ENCODE assay signal across 8 mouse cellular contexts in genomic region chr2:51148454-51148853, GRCm38 (mm10). TPM values are rescaled to one million over a fixed set of nuclear protein-coding genes. Genes with fewer than 3 reads are reported as not detected.
DNase-seq lines count a peak whose midpoint lies in the region; ATAC-seq and TF ChIP-seq lines count a peak whose summit lies in the region.

No protein-coding gene starts in this region.

- peak overlapping the region; percentile 73 for H3K4me2 ChIP-seq in embryonic facial prominence, embryonic 12.5 days (replicated peaks)
- peak overlapping the region; percentile 80 for H3K4me2 ChIP-seq in heart, embryonic 14.5 days (ENCODE audit: low read length)

- peak overlapping the region; percentile 78 for H3K4me3 ChIP-seq in embryonic facial prominence, embryonic 12.5 days
- peak overlapping the region; percentile 71 to 79 for H3K4me3 ChIP-seq in heart, embryonic 14.5 days (ENCODE audit: control insufficient read depth in 1 of 2, insufficient read depth in 1 of 2, low read depth in 1 of 2, low read length in 2 of 2)
- H3K4me3 ChIP-seq in lung, adult 2 months (replicated peaks; ENCODE audit: extremely low read depth, low read depth, low read length) = peak overlapping the region; percentile 81

- H3K9me3 ChIP-seq in embryonic facial prominence, embryonic 12.5 days = no peaks in the 10 kb centered on the region
- H3K9me3 ChIP-seq in heart, embryonic 14.5 days (ENCODE audit: control insufficient read depth, low read length) = no peaks in the 10 kb centered on the region

- peak overlapping the region; percentile 93 for H3K9ac ChIP-seq in embryonic facial prominence, embryonic 12.5 days
- H3K9ac ChIP-seq in heart, embryonic 14.5 days (ENCODE audit: low read length) = peak overlapping the region; percentile 94

- WGBS in embryonic facial prominence, embryonic 12.5 days = under 1% methylated on average over 20 of the region's 20 CpGs
- WGBS in heart, embryonic 14.5 days = 0% methylated on average over 20 of the region's 20 CpGs
- under 1% methylated on average over 20 of the region's 20 CpGs for WGBS in lung, adult 2 months

- no peak for TF ChIP-seq POLR2A in lung, adult 2 months (IDR thresholded peaks at IDR 0.05; ENCODE audit: borderline replicate concordance, extremely low read depth, low read depth, low read length)

- TF ChIP-seq CTCF in lung, adult 2 months (IDR thresholded peaks at IDR 0.05; ENCODE audit: insufficient read depth, low read length) = no peak

- peak overlapping the region; percentile 95 for H3K27ac ChIP-seq in embryonic facial prominence, embryonic 12.5 days
- H3K27ac ChIP-seq in heart, embryonic 14.5 days (replicated peaks in 1 of 2; ENCODE audit: control insufficient read depth in 1 of 2, insufficient read depth in 1 of 2, low read depth in 2 of 2, low read length in 2 of 2) = peak overlapping the region; percentile 88 to 95

- ATAC-seq in embryonic facial prominence, embryonic 12.5 days (ENCODE audit: insufficient number of reproducible peaks, insufficient read depth, low FRiP score, low TSS enrichment) = no peak
- ATAC-seq in heart, embryonic 14.5 days (ENCODE audit: insufficient number of reproducible peaks, insufficient read depth, low FRiP score, low read depth) = no peak; the same call in 1 of the 2 replicates
- no peak for ATAC-seq in CD4-positive, CD25-positive, alpha-beta regulatory T cell, adult 4 months

- peak; percentile 14 for DNase-seq in B cell, adult 2 months
- peak; percentile 57 for DNase-seq in adipocyte (ENCODE audit: low spot score)
- DNase-seq in kidney, postnatal 10 days = peak; percentile 61
- peak; percentile 53 for DNase-seq in lung, adult 2 months
- peak; percentile 29 for DNase-seq in ovary, postnatal 14 days (ENCODE audit: low spot score)

- H3K4me1 ChIP-seq in embryonic facial prominence, embryonic 12.5 days = peaks cover 18% of the 10 kb centered on the region
- H3K4me1 ChIP-seq in heart, embryonic 14.5 days (ENCODE audit: control insufficient read depth in 2 of 2, insufficient read depth in 2 of 2, low read length in 2 of 2) = peaks cover 9 to 29% of the 10 kb centered on the region in 2 experiments
- peaks cover 4% of the 10 kb centered on the region; the same call in 1 of the 2 replicates for H3K4me1 ChIP-seq in lung, adult 2 months (ENCODE audit: control insufficient read depth, insufficient read depth, low read length)

- H3K27me3 ChIP-seq in embryonic facial prominence, embryonic 12.5 days = no peaks in the 10 kb centered on the region
- H3K27me3 ChIP-seq in heart, embryonic 14.5 days (ENCODE audit: control insufficient read depth, insufficient read depth, low read length) = peaks cover 19% of the 10 kb centered on the region

- H3K36me3 ChIP-seq in embryonic facial prominence, embryonic 12.5 days = peaks cover under 1% of the 10 kb centered on the region
- H3K36me3 ChIP-seq in heart, embryonic 14.5 days (ENCODE audit: control insufficient read depth, insufficient read depth, low read length) = no peaks in the 10 kb centered on the region

RNA-seq across cellular contexts. Expression of gene Rnd3, which starts 0.5 kb away (rescaled TPM):
- 158 and 164 TPM in 2 replicates for polyA plus RNA-seq in embryonic facial prominence, embryonic 12.5 days (2016; fragmentation: Nextera tagmentation; extraction: Ambion mirVana)
- polyA plus RNA-seq in heart, embryonic 14.5 days (2014; fragmentation: Nextera tagmentation; extraction: Ambion mirVana) = 28.9 and 31.3 TPM in 2 replicates
- 1.3 and 4.3 TPM in 2 replicates for polyA plus RNA-seq in lung, adult 2 months (2012; rRNA removed)
- polyA plus RNA-seq in CD4-positive, CD25-positive, alpha-beta regulatory T cell, adult 4 months (2017; shearing (Covaris generic)) = under 1 TPM; 0.28 to 0.63 TPM
